Mouse (Mus musculus): Measurements from ENCODE around the gene Erbb2. TPM values are rescaled to one million over a fixed set of nuclear protein-coding genes. Genes with fewer than 3 reads are reported as not detected.
A peak's percentile ranks its signal among the peaks of the same experiment; 100 is the strongest.

Gene Erbb2
- 40.6 and 42.4 TPM in 2 replicates for polyA plus RNA-seq (2015; fragmentation: Nextera tagmentation; extraction: Ambion mirVana)

DNA sequence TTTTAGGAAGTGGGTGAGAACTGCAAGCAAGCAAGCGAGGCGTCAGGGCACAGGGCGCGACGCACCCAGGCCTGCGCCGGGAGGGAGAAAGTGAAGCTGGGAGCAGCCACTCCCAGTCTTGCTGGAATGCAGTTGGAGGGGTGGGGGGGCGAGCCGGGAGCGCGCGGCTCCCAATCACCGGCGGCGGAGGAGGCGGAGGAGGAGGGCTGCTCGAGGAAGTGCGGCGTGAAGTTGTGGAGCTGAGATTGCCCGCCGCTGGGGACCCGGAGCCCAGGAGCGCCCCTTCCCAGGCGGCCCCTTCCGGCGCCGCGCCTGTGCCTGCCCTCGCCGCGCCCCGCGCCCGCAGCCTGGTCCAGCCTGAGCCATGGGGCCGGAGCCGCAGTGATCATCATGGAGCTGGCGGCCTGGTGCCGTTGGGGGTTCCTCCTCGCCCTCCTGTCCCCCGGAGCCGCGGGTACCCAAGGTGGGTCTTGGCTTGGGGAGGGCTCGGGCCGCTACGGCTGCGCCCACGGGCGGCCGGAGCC lies at the start of gene Erbb2:
Erbb2 (plus strand) TSS at position 198 of the 524 bp plus-strand sequence.
- ATAC-seq (ENCODE audit: insufficient read depth, low FRiP score, low read depth), result peak; percentile 81
- H3K36me3 ChIP-seq, result no peaks in the 10 kb centered on the region
- WGBS, result under 1% methylated on average over 37 of the region's 49 CpGs
- H3K4me1 ChIP-seq, result peaks cover 43% of the 10 kb centered on the region
- no peaks in the 10 kb centered on the region for H3K9me3 ChIP-seq
- peak within 1 kb of the TSS; percentile 95 for H3K4me3 ChIP-seq (replicated peaks)
- H3K27ac ChIP-seq, result peak within 1 kb of the TSS; percentile 96
- H3K9ac ChIP-seq, result peak within 1 kb of the TSS; percentile 79
- peak within 1 kb of the TSS; percentile 61 for H3K4me2 ChIP-seq
- no peaks in the 10 kb centered on the region for H3K27me3 ChIP-seq (replicated peaks)

DNA sequence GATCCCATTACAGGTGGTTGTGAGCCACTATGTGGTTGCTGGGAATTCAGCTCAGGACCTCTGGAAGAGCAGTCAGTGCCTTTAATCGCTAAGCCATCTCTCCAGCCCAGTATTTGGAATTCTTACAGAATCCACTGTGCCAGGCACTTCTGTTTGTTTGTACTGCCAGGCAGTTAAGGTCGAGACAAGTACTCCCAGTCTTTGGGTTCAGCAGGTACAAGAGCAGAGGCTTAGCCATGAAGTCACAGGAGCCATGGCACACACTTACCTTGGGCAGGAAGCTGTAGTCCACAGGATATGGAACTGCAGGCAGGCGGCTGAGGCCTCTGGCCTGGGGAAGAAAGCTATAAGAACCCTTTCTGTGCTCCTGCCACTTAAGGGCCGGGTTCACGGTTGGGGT lies 48.5 kb upstream of the Erbb2 start:
- no peak overlapping the region for H3K9ac ChIP-seq
- H3K4me3 ChIP-seq (replicated peaks), result no peak overlapping the region
- ATAC-seq (ENCODE audit: insufficient read depth, low FRiP score, low read depth), result no peak
- H3K4me2 ChIP-seq, result no peak overlapping the region
- 64% methylated on average over 5 of the region's 5 CpGs for WGBS
- H3K36me3 ChIP-seq, result no peaks in the 10 kb centered on the region
- no peaks in the 10 kb centered on the region for H3K9me3 ChIP-seq
- H3K27me3 ChIP-seq (replicated peaks), result no peaks in the 10 kb centered on the region
- no peak overlapping the region for H3K27ac ChIP-seq
- peaks cover 31% of the 10 kb centered on the region for H3K4me1 ChIP-seq

DNA sequence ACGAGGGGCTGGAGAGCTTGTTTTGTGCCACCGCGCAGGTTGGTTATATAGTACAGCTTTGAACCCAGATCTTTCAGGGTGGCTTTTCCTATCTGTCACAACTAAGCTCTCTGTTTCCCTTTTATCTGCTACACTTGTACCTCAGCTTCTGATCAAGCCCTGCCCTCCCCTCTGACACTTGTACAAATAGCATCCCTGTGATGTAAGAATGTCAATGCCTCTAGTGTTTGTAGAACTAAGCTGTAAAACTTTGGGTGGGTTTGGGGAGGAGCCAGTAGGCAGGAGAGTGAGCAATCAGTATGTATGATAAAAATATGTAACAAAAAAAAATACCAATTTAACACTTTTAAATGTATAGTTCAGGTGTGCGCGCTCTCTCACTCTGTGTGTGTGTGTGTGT lies 47.9 kb upstream of the Erbb2 start:
- no peaks in the 10 kb centered on the region for H3K27me3 ChIP-seq (replicated peaks)
- no peaks in the 10 kb centered on the region for H3K9me3 ChIP-seq
- no peak overlapping the region for H3K27ac ChIP-seq
- H3K4me1 ChIP-seq, result peaks cover 25% of the 10 kb centered on the region
- ATAC-seq (ENCODE audit: insufficient read depth, low FRiP score, low read depth), result no peak
- no peak overlapping the region for H3K4me3 ChIP-seq (replicated peaks)
- H3K36me3 ChIP-seq, result no peaks in the 10 kb centered on the region
- no peak overlapping the region for H3K4me2 ChIP-seq
- WGBS, result 76% methylated on average over 5 of the region's 5 CpGs
- no peak overlapping the region for H3K9ac ChIP-seq

DNA sequence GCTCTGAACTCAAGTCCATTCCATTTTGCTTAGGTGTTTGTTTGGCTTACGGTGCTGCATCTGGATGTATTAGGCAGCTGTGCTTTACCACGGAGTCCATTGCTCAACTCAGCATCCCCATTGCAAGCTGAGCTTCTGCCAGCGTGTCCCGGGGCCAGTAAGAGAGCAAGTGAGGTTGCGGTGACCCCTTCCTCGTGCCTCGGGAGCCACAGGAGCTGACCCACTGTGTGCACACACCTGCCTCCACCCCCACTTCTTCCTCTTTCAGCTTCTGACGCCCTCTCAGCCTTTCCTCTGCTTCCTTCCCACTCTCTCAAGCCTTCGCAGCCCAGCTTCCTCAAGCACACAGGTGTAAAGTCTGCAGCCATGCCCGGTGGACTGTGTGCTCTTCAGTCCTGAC lies 46.0 kb upstream of the Erbb2 start:
- Histone ChIP-seq H3K4me2 (no peak overlapping the region), H3K4me3 (replicated peaks) (no peak overlapping the region), H3K27me3 (replicated peaks) (no peaks in the 10 kb centered on the region), H3K9ac (no peak overlapping the region), H3K27ac (no peak overlapping the region), H3K9me3 (no peaks in the 10 kb centered on the region), H3K36me3 (no peaks in the 10 kb centered on the region), H3K4me1 (peaks cover 6% of the 10 kb centered on the region; the same call in 1 of the 2 replicates)
- WGBS, result 60% methylated on average over 10 of the region's 10 CpGs
- no peak for ATAC-seq (ENCODE audit: insufficient read depth, low FRiP score, low read depth)

DNA sequence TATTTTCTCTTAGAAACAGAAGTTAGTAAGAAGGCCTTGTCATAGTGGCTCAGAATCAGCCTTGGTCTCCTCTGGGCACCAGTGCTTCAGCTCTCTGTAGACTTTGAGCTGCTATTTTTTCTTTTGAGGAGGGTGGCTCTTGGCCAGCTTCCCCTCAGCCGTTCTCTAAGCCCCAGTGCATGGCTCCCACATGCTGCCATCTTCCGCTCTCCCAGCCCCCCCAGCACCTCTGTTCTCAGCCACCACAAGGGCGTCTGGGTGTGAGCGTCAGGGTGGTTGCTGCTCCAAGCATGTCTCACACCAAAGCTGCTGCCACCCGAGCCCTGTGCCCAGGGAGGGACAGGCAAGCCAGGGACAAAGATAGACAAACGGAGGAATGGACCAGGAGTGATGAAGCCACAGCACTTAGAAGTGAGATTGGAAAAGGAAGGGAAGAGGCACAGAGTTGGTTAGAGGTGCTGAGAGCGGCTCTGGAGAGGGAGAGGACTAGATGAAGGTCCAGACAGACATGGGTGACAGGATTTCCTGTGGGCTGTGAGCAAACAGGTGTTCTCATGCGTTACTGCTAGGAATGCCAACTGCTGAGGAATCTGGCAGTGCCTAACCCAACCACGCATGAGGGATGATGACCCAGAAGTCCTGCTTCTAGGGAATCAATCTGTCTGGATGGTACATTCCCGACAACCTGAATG lies 45.0 kb upstream of the Erbb2 start:
- ATAC-seq (ENCODE audit: insufficient read depth, low FRiP score, low read depth), result no peak
- no peak overlapping the region for H3K4me3 ChIP-seq (replicated peaks)
- no peak overlapping the region for H3K9ac ChIP-seq
- no peaks in the 10 kb centered on the region for H3K9me3 ChIP-seq
- 78% methylated on average over 10 of the region's 10 CpGs for WGBS
- peaks cover 9% of the 10 kb centered on the region; the same call in 1 of the 2 replicates for H3K4me1 ChIP-seq
- no peaks in the 10 kb centered on the region for H3K27me3 ChIP-seq (replicated peaks)
- no peak overlapping the region for H3K27ac ChIP-seq
- H3K4me2 ChIP-seq, result no peak overlapping the region
- no peaks in the 10 kb centered on the region for H3K36me3 ChIP-seq

DNA sequence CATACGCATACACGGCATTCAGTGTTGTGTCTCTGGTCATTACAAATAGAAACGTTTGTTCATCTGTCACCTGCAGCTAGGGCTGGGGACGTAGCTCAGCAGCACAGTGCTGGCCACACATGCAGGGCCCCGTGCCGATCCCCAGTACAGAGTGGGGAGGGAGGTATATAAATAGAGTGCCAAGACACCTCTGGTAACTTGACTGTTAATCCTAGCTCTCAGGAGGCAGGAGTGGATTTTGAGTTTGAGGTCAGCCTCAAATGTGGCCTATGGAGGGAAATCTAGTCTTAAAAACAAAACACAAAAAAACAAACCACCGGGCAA lies 44.4 kb upstream of the Erbb2 start:
- Histone ChIP-seq H3K27me3 (replicated peaks) (no peaks in the 10 kb centered on the region), H3K27ac (no peak overlapping the region), H3K4me3 (replicated peaks) (no peak overlapping the region), H3K4me1 (peaks cover 10% of the 10 kb centered on the region; the same call in 1 of the 2 replicates), H3K9me3 (no peaks in the 10 kb centered on the region), H3K4me2 (no peak overlapping the region), H3K9ac (no peak overlapping the region), H3K36me3 (no peaks in the 10 kb centered on the region)
- no peak for ATAC-seq (ENCODE audit: insufficient read depth, low FRiP score, low read depth)
- WGBS, result 79% methylated on average over 7 of the region's 7 CpGs

DNA sequence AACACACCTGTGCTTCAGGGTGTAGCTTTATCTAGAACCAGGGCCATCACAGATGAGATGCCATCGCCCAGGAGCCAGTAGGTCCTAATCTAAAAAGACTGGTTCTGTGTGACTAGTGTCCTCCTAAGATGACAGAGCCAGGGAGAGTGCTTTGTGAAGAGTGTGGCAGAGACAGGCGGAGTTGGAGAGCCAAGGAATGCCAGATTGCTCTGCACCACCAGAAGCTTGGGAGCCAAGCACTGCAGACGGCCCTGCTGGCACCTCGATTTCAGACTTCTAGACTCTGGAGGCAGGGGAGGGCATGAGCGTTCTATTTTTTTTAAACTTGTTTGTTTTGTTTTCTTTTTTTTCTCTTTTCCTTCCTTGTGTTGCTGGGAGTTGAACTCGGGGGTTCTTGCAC lies 42.9 kb upstream of the Erbb2 start:
- Histone ChIP-seq H3K4me2 (no peak overlapping the region), H3K4me1 (0 out of 2 replicates have a peak, but pooled peaks cover 6% of the 10 kb centered on the region), H3K9ac (no peak overlapping the region), H3K9me3 (no peaks in the 10 kb centered on the region), H3K27me3 (replicated peaks) (no peaks in the 10 kb centered on the region), H3K4me3 (replicated peaks) (no peak overlapping the region), H3K27ac (no peak overlapping the region), H3K36me3 (0 out of 2 replicates have a peak, but pooled peaks cover 5% of the 10 kb centered on the region)
- 86% methylated on average over 6 of the region's 6 CpGs for WGBS
- ATAC-seq (ENCODE audit: insufficient read depth, low FRiP score, low read depth), result no peak

DNA sequence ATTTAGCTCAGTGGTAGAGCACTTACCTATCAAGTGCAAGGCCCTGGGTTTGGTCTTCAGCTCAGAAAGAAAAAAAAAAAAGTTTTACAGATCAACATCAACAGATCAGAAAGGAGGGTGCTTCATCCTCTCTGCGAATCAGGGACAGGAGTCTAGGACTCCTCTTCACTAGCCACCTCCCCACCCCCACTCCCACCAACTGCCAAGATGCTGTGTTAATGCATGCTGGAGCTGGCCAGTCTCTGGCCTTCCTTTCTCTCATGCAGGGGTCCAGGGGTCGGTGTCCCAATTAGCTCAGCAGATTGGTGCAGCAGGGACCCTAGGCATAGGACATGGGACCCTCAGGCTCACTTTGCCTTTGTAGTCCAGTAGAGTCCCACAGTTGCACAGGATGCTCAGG lies 41.7 kb upstream of the Erbb2 start:
- Histone ChIP-seq H3K9ac (no peak overlapping the region), H3K27me3 (replicated peaks) (no peaks in the 10 kb centered on the region), H3K27ac (no peak overlapping the region), H3K9me3 (no peaks in the 10 kb centered on the region), H3K4me1 (0 out of 2 replicates have a peak, but pooled peaks cover 6% of the 10 kb centered on the region), H3K4me3 (replicated peaks) (no peak overlapping the region), H3K36me3 (peaks cover 17% of the 10 kb centered on the region; the same call in 1 of the 2 replicates), H3K4me2 (no peak overlapping the region)
- 79% methylated on average over 2 of the region's 2 CpGs for WGBS
- no peak for ATAC-seq (ENCODE audit: insufficient read depth, low FRiP score, low read depth)

DNA sequence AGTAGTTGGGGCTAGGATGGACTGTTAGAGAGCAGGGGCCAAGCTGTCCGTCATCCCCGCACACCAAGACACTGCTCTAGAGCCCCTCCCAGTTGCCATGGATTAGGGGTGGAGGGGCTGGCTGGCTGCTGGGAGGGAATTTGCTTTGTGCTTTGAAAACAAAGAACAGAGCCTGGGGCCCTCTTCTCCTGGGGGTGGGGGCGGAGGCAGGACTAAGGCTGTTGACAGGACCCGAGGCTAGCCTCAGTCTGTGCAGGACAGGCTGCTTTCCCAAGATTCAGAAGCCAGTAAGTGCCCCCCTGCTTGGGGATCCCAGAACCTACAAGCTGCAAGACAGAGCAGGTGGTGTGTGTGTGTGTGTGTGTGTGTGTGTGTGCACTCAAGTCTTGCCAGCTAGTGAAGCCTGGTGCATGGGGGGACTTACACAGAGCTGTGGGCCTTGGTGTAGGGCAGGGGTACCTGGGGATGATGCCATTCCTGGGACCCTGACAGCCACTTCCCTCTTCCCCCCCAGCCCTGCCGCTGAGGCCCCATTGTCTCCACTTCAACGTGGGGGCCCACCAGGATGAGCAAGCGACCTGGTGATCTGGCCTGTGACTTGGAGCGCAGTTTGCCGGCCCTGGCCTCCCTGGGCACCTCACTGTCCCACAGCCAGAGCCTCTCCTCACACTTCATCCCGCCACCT lies 40.6 kb upstream of the Erbb2 start:
- H3K4me3 ChIP-seq (replicated peaks), result no peak overlapping the region
- ATAC-seq (ENCODE audit: insufficient read depth, low FRiP score, low read depth), result peak; percentile 20; the same call in 1 of the 2 replicates
- H3K27me3 ChIP-seq (replicated peaks), result no peaks in the 10 kb centered on the region
- H3K9ac ChIP-seq, result no peak overlapping the region
- H3K9me3 ChIP-seq, result no peaks in the 10 kb centered on the region
- H3K36me3 ChIP-seq, result peaks cover 24% of the 10 kb centered on the region; the same call in 1 of the 2 replicates
- H3K27ac ChIP-seq, result no peak overlapping the region
- H3K4me2 ChIP-seq, result peak overlapping the region; percentile 10; the same call in 1 of the 2 replicates
- H3K4me1 ChIP-seq, result 0 out of 2 replicates have a peak, but pooled peaks cover 6% of the 10 kb centered on the region
- WGBS, result 44% methylated on average over 10 of the region's 10 CpGs

DNA sequence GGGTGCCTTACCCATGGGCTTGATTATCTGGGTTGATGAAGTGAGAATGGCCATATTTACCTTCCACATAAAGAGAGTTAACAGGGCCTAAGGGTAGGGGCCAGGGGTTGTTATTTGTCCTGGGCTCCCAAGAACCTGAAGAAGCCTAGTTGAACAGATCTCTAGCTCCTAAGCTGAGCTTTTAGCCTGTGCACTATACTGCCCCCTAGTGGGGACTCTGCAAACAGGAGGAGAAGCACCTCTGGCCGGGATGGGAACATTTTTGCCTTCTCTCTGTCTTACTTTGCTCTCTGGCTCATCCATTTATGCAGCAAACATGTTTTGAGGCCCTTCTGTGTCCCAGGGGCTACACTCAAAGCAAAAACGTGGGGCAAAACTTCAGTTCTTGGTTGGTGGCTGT lies 39.9 kb upstream of the Erbb2 start:
- no peak overlapping the region for H3K4me2 ChIP-seq
- ATAC-seq (ENCODE audit: insufficient read depth, low FRiP score, low read depth), result no peak
- no peak overlapping the region for H3K27ac ChIP-seq
- no peak overlapping the region for H3K9ac ChIP-seq
- peaks cover 31% of the 10 kb centered on the region; the same call in 1 of the 2 replicates for H3K36me3 ChIP-seq
- whole genome bisulfite sequencing, result 9% methylated on average over 2 of the region's 2 CpGs
- H3K9me3 ChIP-seq, result no peaks in the 10 kb centered on the region
- no peak overlapping the region for H3K4me3 ChIP-seq (replicated peaks)
- no peaks in the 10 kb centered on the region for H3K27me3 ChIP-seq (replicated peaks)
- 0 out of 2 replicates have a peak, but pooled peaks cover 6% of the 10 kb centered on the region for H3K4me1 ChIP-seq

DNA sequence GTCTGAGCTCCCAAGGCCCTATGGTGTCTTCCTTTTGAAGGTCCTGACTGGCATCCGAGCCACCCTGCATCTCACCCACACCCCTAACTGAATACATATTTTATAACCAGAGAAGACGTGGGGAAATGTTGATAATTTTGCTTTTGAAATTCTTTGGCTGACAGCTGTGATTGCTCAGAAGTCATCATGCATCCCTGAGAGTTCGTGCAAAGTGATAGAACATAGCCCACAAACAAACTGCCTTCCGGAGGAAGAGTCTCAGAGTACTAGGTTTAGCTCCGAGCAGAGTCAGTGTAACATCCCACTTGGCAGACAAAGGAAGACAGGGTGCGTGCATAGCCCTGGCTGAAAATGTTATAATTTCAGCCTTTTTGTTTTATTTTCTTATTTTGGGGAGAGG lies 39.0 kb upstream of the Erbb2 start:
- Histone ChIP-seq H3K27ac (no peak overlapping the region), H3K27me3 (replicated peaks) (no peaks in the 10 kb centered on the region), H3K36me3 (peaks cover 35% of the 10 kb centered on the region; the same call in 1 of the 2 replicates), H3K9ac (no peak overlapping the region), H3K9me3 (no peaks in the 10 kb centered on the region), H3K4me2 (no peak overlapping the region), H3K4me3 (replicated peaks) (no peak overlapping the region), H3K4me1 (0 out of 2 replicates have a peak, but pooled peaks cover 6% of the 10 kb centered on the region)
- WGBS, result 86% methylated on average over 6 of the region's 6 CpGs
- ATAC-seq (ENCODE audit: insufficient read depth, low FRiP score, low read depth), result no peak

DNA sequence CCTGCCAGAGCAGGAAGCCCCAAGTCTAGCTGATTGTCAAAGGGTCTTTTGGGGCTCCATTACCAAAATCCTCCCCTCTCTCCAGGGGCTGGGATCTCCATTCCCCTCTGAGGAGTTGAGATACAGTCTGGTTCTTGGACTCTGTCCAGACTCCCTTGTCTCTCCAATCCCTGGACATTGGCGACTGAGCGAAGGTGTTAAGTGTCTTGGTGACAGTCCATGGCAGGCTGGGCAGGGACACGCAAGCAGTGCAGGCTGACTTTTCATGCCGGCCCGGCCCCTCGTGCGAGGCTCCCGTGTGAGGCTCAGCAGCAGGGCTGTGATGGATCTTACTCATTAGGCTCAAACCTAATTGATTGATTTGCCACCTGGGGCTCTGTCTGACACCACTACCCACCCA lies 38.0 kb upstream of the Erbb2 start:
- H3K9me3 ChIP-seq, result no peaks in the 10 kb centered on the region
- H3K4me2 ChIP-seq, result no peak overlapping the region
- no peak overlapping the region for H3K9ac ChIP-seq
- no peak for ATAC-seq (ENCODE audit: insufficient read depth, low FRiP score, low read depth)
- no peak overlapping the region for H3K4me3 ChIP-seq (replicated peaks)
- WGBS, result 81% methylated on average over 8 of the region's 8 CpGs
- H3K4me1 ChIP-seq, result 0 out of 2 replicates have a peak, but pooled peaks cover 6% of the 10 kb centered on the region
- H3K27ac ChIP-seq, result no peak overlapping the region
- H3K27me3 ChIP-seq (replicated peaks), result no peaks in the 10 kb centered on the region
- peaks cover 37% of the 10 kb centered on the region; the same call in 1 of the 2 replicates for H3K36me3 ChIP-seq

Data from stomach, embryonic 15.5 days (tissue).